Mouse (Mus musculus) neural tube, embryonic 11.5 days (tissue): ENCODE data around the gene Susd3. TPM values are rescaled to one million over a fixed set of nuclear protein-coding genes. Genes with fewer than 3 reads are reported as not detected.

Source experiments
- ATAC-seq: fragments of 200-750 bp; cut with Nextera tagmentation; 2 replicates; pipeline ENCODE4 v1.8.0; 2017; ENCODE audit warnings: moderate number of reproducible peaks, mild to moderate bottlenecking, moderate TSS enrichment, moderate library complexity; ENCODE audit not compliant: insufficient read depth, low FRiP score, low TSS enrichment
- DNase-seq: peaks from one replicate; pipeline ENCODE4 v3.0.0-alpha.2; 2015; ENCODE audit warnings: low spot score
- H3K27ac ChIP-seq: fragments of 300-500 bp; sonication (generic); 2 replicates; pipeline ENCODE4 v1.5.1; 2014; ENCODE audit warnings: low read depth, mild to moderate bottlenecking, low read length
- H3K27me3 ChIP-seq: fragments of 300-500 bp; sonication (generic); 2 replicates; pipeline ENCODE4 v1.6.1; 2014; ENCODE audit warnings: mild to moderate bottlenecking, low read length, mixed read lengths; ENCODE audit not compliant: control insufficient read depth, insufficient read depth
- H3K36me3 ChIP-seq: fragments of 300-500 bp; sonication (generic); 2 replicates; pipeline ENCODE4 v1.6.1; 2014; ENCODE audit warnings: mild to moderate bottlenecking, low read length, moderate library complexity, mixed read lengths; ENCODE audit not compliant: control insufficient read depth, insufficient read depth
- H3K4me1 ChIP-seq: fragments of 300-500 bp; sonication (generic); 2 replicates; pipeline ENCODE4 v1.6.1; 2014; ENCODE audit warnings: low read length, mixed read lengths; ENCODE audit not compliant: control insufficient read depth, insufficient read depth
- H3K4me2 ChIP-seq: fragments of 300-500 bp; sonication (generic); 2 replicates; pipeline ENCODE4 v1.6.1; 2014; ENCODE audit warnings: low read depth, mild to moderate bottlenecking, moderate library complexity
- H3K4me3 ChIP-seq: fragments of 300-500 bp; sonication (generic); 2 replicates; pipeline ENCODE4 v1.5.1; 2014; ENCODE audit warnings: low read depth, low read length
- H3K9ac ChIP-seq: fragments of 300-500 bp; sonication (generic); 2 replicates; pipeline ENCODE4 v1.6.1; 2014; ENCODE audit warnings: mild to moderate bottlenecking, low read length
- H3K9me3 ChIP-seq: fragments of 300-500 bp; sonication (generic); 2 replicates; pipeline ENCODE4 v1.6.1; 2016; ENCODE audit warnings: low read length; ENCODE audit not compliant: control insufficient read depth
- WGBS: fragments of 180-500 bp; shearing (Covaris S2); extraction: QIAGEN DNeasy Blood & Tissue Kit; methylation state at CpG from one replicate; pipeline ENCODE4 v1.1.7; 2014; 5-methylcytosine and 5-hydroxymethylcytosine counted together
- polyA plus RNA-seq: library from polyadenylated mRNA; unstranded; fragments of >200 nt; fragmentation: Nextera tagmentation; extraction: Ambion mirVana; gene quantifications from 2 replicates; pipeline ENCODE4 v1.2.1, GENCODE M21; 2014

Susd3 gene
- polyA plus RNA-seq, 1 experiment from 2014 or later: 1.2 TPM

DNA sequence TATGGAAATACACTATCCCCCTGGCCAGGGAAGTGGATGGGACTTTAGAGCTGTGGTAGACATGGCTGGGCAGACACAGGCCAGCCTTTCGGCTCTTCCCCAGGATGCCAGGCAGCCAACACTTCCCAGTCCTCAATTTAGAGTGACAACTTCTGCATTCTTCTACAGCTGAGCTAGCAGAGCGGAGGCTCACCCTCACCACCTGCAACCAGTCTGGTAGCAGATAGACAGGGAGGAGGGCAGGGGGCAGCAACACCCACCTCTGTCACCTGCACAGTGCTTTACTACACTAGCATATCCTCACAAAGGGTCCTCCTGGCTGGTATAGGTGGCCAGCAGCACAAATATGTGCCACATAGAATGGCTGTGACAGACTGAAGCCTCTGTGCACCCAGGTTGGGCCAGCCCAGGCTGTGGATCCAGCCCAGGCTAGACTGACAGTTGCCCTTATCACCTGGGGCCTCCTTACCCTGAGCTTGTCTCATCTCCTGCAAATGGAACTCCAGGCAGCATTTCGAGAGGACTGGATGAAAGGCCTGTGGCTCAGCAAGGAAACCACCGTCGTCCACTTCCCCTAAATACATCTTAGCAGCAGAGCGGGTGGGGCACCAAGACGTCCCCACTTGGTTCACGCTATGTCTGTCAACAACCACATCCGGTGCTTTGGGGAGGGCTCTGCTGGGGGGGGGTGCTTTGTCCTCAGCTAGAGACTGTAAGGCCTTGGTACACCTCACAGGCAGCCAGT, 6.0 kb downstream of the Susd3 start:
- 74% methylated on average over 9 of the region's 9 CpGs for WGBS
- Histone ChIP-seq H3K9ac (no peak overlapping the region), H3K4me1 (no peaks in the 10 kb centered on the region; the same call in 1 of the 2 replicates), H3K9me3 (no peaks in the 10 kb centered on the region), H3K36me3 (no peaks in the 10 kb centered on the region), H3K27ac (no peak overlapping the region), H3K27me3 (peaks cover 10% of the 10 kb centered on the region), H3K4me2 (no peak overlapping the region), H3K4me3 (no peak overlapping the region)
- DNase-seq: no peak
- no peak for ATAC-seq

DNA sequence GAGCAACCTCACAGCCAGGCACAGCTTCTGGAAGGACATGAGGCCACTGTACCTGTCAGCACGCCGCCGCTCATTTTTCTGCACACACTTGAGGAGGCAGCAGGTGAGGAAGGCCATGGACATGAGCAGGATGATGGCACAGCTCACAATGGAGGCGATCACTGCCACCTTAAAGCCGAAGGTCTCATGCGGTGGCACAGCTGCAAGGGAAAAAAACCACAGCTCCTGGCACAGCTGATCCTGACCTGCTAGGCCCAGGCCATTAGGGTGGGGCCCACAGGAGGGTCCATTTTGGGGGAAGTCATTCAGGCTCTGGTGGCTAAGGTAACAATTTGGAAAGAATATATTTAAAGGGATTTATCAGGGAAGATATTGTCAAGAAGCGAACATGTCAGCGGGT, 9.8 kb downstream of the Susd3 start:
- no peak for DNase-seq
- Histone ChIP-seq H3K4me2 (no peak overlapping the region), H3K9ac (no peak overlapping the region), H3K27me3 (no peaks in the 10 kb centered on the region), H3K9me3 (no peaks in the 10 kb centered on the region), H3K4me1 (no peaks in the 10 kb centered on the region), H3K4me3 (no peak overlapping the region), H3K27ac (no peak overlapping the region), H3K36me3 (no peaks in the 10 kb centered on the region)
- ATAC-seq: no peak
- WGBS: 96% methylated on average over 8 of the region's 8 CpGs

DNA sequence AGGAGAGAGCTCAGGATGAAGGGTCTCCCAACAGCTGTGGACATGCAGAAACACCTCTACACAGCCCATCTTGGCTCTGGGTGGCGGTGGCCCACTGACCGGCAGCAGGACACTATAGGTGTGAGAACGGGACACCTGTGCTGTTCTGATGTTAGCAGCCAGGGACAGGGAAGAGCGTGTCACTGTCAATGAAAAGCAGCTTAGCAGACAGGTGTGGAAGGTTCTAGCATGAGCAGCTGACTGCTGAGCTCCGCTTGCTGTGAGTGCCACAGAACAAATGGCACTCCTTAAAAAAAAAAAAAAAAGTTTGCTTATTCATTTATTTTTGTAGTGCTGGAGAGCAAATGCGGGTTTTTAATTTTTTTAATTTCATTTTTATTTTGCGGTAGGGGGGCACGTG, 10.9 kb downstream of the Susd3 start:
- WGBS: 89% methylated on average over 8 of the region's 8 CpGs
- no peaks in the 10 kb centered on the region for H3K36me3 ChIP-seq

DNA sequence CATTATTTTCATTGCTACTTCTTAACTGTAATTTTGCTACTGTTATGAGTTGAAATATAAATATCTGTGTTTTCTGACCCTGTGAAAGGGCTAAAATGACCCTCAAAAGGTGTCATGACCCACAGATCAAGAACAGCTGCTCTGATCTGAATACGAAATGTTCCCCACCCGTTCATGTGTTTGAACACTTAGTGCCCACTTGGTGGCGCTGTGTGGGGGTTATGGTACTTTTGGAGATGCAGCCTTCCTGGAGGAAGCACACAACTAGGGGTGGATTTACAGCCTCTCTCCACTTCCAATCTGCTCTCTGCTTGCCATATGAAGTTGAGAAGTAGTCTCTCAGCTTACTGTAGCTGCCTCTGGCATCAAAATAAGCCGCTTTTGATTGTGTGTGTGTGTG, 13.8 kb downstream of the Susd3 start:
- no peaks in the 10 kb centered on the region for H3K4me1 ChIP-seq
- no peak for ATAC-seq
- H3K36me3 ChIP-seq: no peaks in the 10 kb centered on the region
- H3K4me3 ChIP-seq: no peak overlapping the region
- H3K9me3 ChIP-seq: no peaks in the 10 kb centered on the region
- H3K4me2 ChIP-seq: no peak overlapping the region
- no peaks in the 10 kb centered on the region for H3K27me3 ChIP-seq
- no peak for DNase-seq
- 92% methylated on average over 4 of the region's 4 CpGs for WGBS
- no peak overlapping the region for H3K27ac ChIP-seq
- no peak overlapping the region for H3K9ac ChIP-seq

More for the DNA sequence above, 10.9 kb downstream of the Susd3 start:
- no peaks in the 10 kb centered on the region for H3K9me3 ChIP-seq
- H3K27ac ChIP-seq: no peak overlapping the region
- H3K4me2 ChIP-seq: no peak overlapping the region
- H3K4me1 ChIP-seq: no peaks in the 10 kb centered on the region
- no peaks in the 10 kb centered on the region for H3K27me3 ChIP-seq
- no peak for ATAC-seq
- H3K4me3 ChIP-seq: no peak overlapping the region
- no peak for DNase-seq
- no peak overlapping the region for H3K9ac ChIP-seq

DNA sequence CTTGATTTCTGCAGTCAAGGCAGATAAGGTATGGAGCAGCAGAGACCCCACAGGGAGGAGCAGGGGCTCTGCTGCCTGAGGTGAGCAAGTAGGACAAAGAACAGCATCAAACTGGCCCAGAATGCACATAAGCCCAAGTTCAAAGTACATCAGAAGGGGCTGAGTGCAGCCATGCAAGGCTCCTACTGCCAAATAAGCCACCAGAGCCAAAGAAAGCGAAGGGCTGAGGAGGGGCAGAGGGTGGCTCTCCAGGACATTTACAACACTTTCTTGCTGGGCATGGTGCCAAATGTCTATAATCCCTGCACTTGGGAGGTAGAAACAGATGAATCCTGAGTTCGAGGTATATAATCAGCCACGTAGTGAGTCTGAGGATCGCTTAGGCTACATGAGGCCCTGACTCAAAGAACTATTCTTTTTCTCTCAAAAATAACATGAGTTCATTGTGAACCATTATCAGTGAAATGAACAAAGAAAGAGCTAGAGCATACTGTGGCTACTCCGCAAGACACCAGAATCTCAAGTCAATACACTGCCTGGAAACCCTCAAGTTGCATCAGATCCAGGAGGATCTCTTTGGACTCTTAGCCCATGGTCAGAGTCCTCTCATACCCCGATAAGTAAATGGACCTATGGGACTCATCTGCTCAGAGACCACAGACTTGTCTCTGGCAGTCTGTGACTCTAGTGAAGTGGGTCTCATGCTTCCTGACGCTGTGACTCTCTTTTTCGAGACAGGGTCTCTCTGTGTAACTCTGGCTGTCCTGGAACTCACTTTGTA, 14.5 kb downstream of the Susd3 start:
- H3K27me3 ChIP-seq: no peaks in the 10 kb centered on the region
- no peaks in the 10 kb centered on the region for H3K36me3 ChIP-seq
- 96% methylated on average over 8 of the region's 8 CpGs for WGBS
- ATAC-seq (no peak), DNase-seq (no peak)
- no peak overlapping the region for H3K4me3 ChIP-seq
- no peaks in the 10 kb centered on the region for H3K9me3 ChIP-seq
- no peak overlapping the region for H3K4me2 ChIP-seq
- no peak overlapping the region for H3K9ac ChIP-seq
- no peaks in the 10 kb centered on the region for H3K4me1 ChIP-seq
- H3K27ac ChIP-seq: no peak overlapping the region

DNA sequence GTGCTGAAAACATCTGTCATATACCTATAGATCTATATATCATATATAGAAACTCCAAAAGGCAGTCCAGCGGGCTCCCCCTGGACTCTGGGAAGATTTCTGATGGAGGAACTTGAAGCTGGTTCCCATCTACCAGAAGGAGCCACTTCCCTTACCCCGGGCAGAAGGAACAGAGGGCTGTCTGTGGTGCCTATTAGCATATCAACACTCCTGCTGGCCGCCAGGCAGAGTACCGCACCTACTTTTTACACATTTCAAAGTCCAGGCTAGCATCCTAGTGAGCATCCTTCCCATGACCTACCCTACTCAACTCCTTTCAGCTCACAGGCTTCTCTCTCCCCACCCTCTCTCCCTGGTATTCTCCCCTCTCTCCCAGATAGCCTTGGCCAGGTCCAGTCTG, 22.9 kb downstream of the Susd3 start:
- no peak overlapping the region for H3K9ac ChIP-seq
- WGBS: 18% methylated on average over 4 of the region's 4 CpGs
- no peak for ATAC-seq
- H3K4me1 ChIP-seq: no peaks in the 10 kb centered on the region
- H3K27me3 ChIP-seq: no peaks in the 10 kb centered on the region
- H3K36me3 ChIP-seq: no peaks in the 10 kb centered on the region
- H3K4me2 ChIP-seq: no peak overlapping the region
- no peak for DNase-seq
- no peaks in the 10 kb centered on the region for H3K9me3 ChIP-seq
- no peak overlapping the region for H3K27ac ChIP-seq
- H3K4me3 ChIP-seq: no peak overlapping the region

DNA sequence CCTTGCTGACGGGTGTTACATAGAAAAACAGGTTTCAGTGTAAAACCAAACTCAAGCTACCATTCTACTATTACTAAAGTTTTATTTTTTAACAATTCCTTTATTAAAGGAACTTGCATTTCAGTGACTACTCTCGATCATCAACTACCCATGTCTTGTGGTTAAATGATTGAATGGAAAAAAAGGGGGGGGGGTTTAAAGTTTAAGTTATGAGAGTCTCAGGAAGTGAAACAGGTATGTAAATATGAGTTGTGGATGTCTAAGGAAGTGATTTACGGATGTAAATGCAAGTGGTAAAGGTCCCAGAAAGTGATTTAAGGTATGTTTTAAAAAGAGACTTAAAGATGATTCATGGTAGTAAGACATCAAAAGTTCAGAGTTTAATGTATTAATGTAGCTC, 23.3 kb downstream of the Susd3 start:
- no peaks in the 10 kb centered on the region for H3K9me3 ChIP-seq
- no peak overlapping the region for H3K27ac ChIP-seq
- H3K4me3 ChIP-seq: no peak overlapping the region
- no peaks in the 10 kb centered on the region for H3K36me3 ChIP-seq
- WGBS: 63% methylated on average over 3 of the region's 3 CpGs
- H3K9ac ChIP-seq: no peak overlapping the region
- H3K27me3 ChIP-seq: no peaks in the 10 kb centered on the region
- no peak for DNase-seq
- no peak overlapping the region for H3K4me2 ChIP-seq
- no peaks in the 10 kb centered on the region for H3K4me1 ChIP-seq
- ATAC-seq: no peak

DNA sequence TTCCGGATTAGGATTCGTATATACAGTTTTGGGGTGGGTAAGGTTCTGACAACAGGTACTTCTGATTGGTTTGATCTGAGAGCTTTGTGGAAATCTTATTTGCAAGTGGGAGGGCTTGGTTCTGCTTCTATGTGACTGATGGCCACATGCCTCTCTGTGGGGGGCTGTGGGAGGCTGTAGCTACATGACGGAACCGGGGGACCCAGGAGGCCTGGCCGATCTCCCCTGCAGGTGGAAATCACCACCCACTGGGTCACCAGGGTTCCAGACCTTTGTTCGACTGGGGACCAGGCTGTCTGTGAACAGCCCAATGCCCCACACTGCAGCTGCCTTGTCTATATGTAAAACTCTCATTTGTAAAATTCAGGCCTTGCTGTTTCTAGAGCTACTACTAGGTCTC, 23.8 kb downstream of the Susd3 start:
- 22% methylated on average over 6 of the region's 6 CpGs for WGBS
- no peaks in the 10 kb centered on the region for H3K4me1 ChIP-seq
- H3K4me3 ChIP-seq: no peak overlapping the region
- H3K9me3 ChIP-seq: no peaks in the 10 kb centered on the region
- no peak overlapping the region for H3K9ac ChIP-seq
- H3K27me3 ChIP-seq: no peaks in the 10 kb centered on the region
- H3K27ac ChIP-seq: no peak overlapping the region
- DNase-seq: no peak
- ATAC-seq: no peak
- H3K4me2 ChIP-seq: no peak overlapping the region
- no peaks in the 10 kb centered on the region for H3K36me3 ChIP-seq

DNA sequence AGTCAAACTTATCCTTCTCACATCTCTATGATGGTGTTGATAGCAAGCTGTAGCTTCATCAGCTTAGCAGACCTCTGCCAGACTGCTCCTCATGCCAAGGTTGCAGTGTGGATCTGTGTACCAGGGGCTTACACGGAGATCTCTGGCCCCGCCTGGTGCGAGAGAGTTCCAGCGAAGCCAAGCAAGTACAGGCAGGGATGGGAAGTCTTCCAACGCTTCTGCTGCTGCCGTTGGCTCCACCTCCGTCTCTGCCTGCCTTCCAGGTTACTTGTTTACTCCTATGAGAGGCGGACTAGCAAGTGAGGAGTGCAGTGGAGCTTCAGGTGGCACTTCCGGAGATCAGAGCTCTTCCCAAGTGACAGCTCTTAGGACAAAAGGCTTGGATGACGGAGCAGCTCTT, 24.2 kb downstream of the Susd3 start:
- H3K4me1 ChIP-seq: no peaks in the 10 kb centered on the region
- WGBS: 17% methylated on average over 10 of the region's 10 CpGs
- ATAC-seq: no peak
- no peak overlapping the region for H3K4me3 ChIP-seq
- H3K27ac ChIP-seq: no peak overlapping the region
- H3K4me2 ChIP-seq: no peak overlapping the region
- no peaks in the 10 kb centered on the region for H3K27me3 ChIP-seq
- H3K9ac ChIP-seq: no peak overlapping the region
- H3K9me3 ChIP-seq: no peaks in the 10 kb centered on the region
- no peak for DNase-seq
- H3K36me3 ChIP-seq: no peaks in the 10 kb centered on the region
